Mouse (Mus musculus) hindbrain, embryonic 13.5 days (tissue): Measurements from ENCODE around the gene Sipa1l1. TPM values are rescaled to one million over a fixed set of nuclear protein-coding genes. Genes with fewer than 3 reads are reported as not detected.

ENCODE experiments used
- ATAC-seq: fragments of 200-750 bp; cut with Nextera tagmentation; 2 replicates; pipeline ENCODE4 v1.8.0; 2017; ENCODE audit warnings: moderate TSS enrichment; ENCODE audit not compliant: low FRiP score
- H3K27ac ChIP-seq: fragments of 300-500 bp; sonication (generic); 2 replicates; pipeline ENCODE4 v1.5.1; 2015; ENCODE audit warnings: inconsistent platforms, mild to moderate bottlenecking, moderate library complexity
- H3K27me3 ChIP-seq: fragments of 300-500 bp; sonication (generic); 2 replicates; pipeline ENCODE4 v1.6.1; 2015; ENCODE audit warnings: mild to moderate bottlenecking, inconsistent platforms
- H3K36me3 ChIP-seq: fragments of 300-500 bp; sonication (generic); 2 replicates; pipeline ENCODE4 v1.6.1; 2015; ENCODE audit warnings: mild to moderate bottlenecking, inconsistent platforms
- H3K4me1 ChIP-seq: fragments of 300-500 bp; sonication (generic); replicated peaks from 2 replicates; pipeline ENCODE4 v1.6.1; 2015; ENCODE audit warnings: inconsistent platforms
- H3K4me2 ChIP-seq: fragments of 300-500 bp; sonication (generic); 2 replicates; pipeline ENCODE4 v1.6.1; 2015; ENCODE audit warnings: inconsistent platforms, mild to moderate bottlenecking, moderate library complexity
- H3K4me3 ChIP-seq: fragments of 300-500 bp; sonication (generic); 2 replicates; pipeline ENCODE4 v1.5.1; 2015; ENCODE audit warnings: mild to moderate bottlenecking, inconsistent platforms
- H3K9ac ChIP-seq: fragments of 300-500 bp; sonication (generic); 2 replicates; pipeline ENCODE4 v1.6.1; 2015; ENCODE audit warnings: mild to moderate bottlenecking, inconsistent platforms
- H3K9me3 ChIP-seq: fragments of 300-500 bp; sonication (generic); 2 replicates; pipeline ENCODE4 v1.6.1; 2016; ENCODE audit warnings: inconsistent platforms
- WGBS: fragments of 180-500 bp; shearing (Covaris S2); methylation state at CpG from one replicate; pipeline ENCODE4 v1.1.7; 2015; 5-methylcytosine and 5-hydroxymethylcytosine counted together
- polyA plus RNA-seq: library from polyadenylated mRNA; unstranded; fragments of >200 nt; fragmentation: Nextera tagmentation; extraction: Ambion mirVana; gene quantifications from 2 replicates; pipeline ENCODE4 v1.2.1, GENCODE M21; 2015

The Sipa1l1 gene
- polyA plus RNA-seq, 1 experiment from 2014 or later = 13.6 TPM

DNA sequence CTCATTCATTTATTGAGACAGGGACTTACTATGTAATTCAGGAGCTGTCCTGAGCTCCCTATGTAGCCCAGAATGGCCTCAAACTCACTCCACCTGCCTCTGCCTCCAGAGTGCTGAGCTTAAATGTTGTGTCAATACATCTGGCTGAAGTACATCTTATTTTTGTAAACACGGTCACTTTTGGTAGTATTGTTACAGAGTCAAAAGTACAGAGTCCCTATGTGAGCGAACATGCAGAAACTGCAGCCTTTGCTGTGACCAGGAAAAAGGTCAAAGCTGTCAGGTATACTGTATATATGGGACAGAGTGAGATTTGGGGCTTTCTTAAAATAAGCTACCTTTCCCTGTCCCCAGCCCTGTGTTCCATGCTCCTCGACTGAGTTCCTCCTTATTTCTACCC is 17.6 kb downstream of the Sipa1l1 start:
- 82% methylated on average over 3 of the region's 3 CpGs for WGBS
- H3K4me2 ChIP-seq = no peak overlapping the region
- H3K4me3 ChIP-seq = no peak overlapping the region
- H3K36me3 ChIP-seq = peaks cover 10% of the 10 kb centered on the region
- no peak overlapping the region for H3K9ac ChIP-seq
- H3K4me1 ChIP-seq = peaks cover 14% of the 10 kb centered on the region; the same call in 1 of the 2 replicates
- no peak for ATAC-seq
- H3K27me3 ChIP-seq = no peaks in the 10 kb centered on the region
- H3K9me3 ChIP-seq = 0 out of 2 replicates have a peak, but pooled peaks cover 6% of the 10 kb centered on the region
- H3K27ac ChIP-seq = no peak overlapping the region

DNA sequence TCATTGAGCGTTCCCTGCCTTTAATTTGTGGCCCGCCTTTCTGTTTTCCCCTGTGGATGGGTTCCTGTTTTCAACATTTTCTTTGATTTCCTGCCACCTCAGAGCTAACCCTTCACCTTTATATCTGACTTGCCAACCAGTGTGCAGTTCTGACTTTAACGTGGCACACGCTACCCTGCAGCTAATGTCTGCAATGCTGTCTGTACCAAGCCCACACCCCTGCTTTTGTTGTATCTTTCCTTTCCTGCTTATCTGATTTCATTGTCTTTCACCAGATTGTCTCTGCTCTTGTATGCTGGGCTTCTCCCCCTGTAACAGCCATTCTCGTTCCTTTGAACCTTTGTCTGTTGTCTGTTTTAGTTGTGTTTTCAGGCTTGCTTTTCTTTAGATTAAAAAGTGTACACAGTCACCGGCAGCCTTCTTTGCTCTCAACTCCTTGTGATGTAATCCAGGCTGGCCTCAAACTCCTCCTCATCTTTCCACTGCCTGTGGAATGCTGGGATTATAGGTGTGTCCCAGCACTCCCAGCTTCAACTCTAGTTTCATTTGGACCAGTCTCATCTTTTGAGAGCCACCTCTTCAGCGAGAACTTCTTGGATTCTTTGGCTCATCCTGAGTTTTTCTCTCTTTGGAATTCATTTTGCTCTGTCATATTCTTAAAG is 18.2 kb downstream of the Sipa1l1 start:
- 67% methylated on average over 7 of the region's 7 CpGs for WGBS
- Histone ChIP-seq H3K27me3 (no peaks in the 10 kb centered on the region), H3K9me3 (0 out of 2 replicates have a peak, but pooled peaks cover 2% of the 10 kb centered on the region), H3K4me1 (peaks cover 14% of the 10 kb centered on the region; the same call in 1 of the 2 replicates), H3K27ac (no peak overlapping the region), H3K9ac (no peak overlapping the region), H3K36me3 (peaks cover 5% of the 10 kb centered on the region), H3K4me3 (no peak overlapping the region), H3K4me2 (no peak overlapping the region)
- ATAC-seq = no peak

DNA sequence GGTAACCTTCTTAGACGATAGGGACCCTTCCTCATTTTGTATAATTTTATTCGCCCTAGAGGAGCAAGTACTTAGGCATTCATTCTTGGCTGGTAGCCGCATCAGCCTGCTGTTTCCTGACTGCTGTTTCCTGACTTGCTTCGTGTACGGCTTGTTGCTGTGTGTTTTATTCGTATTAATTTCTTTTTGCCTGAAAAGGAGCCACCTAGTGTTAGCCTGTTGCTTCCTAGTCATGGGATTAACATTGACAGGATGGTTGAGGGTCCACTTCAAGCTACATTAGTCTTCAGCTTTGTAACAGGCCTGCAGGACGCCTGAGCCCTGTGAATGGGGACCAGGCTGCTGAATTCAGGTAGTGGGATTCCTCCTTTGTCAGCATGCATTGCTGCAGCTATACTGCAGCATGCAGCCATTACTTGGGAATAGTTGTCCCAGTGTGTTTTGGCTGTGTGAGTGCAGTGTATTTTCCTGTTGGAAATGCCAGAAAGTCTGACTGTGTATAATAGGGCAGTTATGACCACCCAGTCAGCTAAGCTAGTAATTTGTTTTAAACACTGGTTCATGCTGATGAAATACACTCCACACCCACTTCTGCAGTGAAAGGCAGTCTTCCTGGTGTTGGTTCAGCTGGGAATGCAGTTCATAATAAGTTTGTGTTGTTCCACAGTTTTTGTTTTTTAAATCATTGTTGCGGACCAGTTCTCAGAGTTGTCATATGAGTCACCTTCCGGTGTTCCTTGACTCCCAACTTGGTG is 19.4 kb downstream of the Sipa1l1 start:
- Histone ChIP-seq H3K4me1 (peaks cover 19% of the 10 kb centered on the region; the same call in 1 of the 2 replicates), H3K36me3 (0 out of 2 replicates have a peak, but pooled peaks cover 2% of the 10 kb centered on the region), H3K9ac (no peak overlapping the region), H3K27ac (no peak overlapping the region), H3K4me3 (no peak overlapping the region), H3K4me2 (no peak overlapping the region), H3K27me3 (no peaks in the 10 kb centered on the region), H3K9me3 (no peaks in the 10 kb centered on the region)
- 67% methylated on average over 9 of the region's 9 CpGs for WGBS
- no peak for ATAC-seq

DNA sequence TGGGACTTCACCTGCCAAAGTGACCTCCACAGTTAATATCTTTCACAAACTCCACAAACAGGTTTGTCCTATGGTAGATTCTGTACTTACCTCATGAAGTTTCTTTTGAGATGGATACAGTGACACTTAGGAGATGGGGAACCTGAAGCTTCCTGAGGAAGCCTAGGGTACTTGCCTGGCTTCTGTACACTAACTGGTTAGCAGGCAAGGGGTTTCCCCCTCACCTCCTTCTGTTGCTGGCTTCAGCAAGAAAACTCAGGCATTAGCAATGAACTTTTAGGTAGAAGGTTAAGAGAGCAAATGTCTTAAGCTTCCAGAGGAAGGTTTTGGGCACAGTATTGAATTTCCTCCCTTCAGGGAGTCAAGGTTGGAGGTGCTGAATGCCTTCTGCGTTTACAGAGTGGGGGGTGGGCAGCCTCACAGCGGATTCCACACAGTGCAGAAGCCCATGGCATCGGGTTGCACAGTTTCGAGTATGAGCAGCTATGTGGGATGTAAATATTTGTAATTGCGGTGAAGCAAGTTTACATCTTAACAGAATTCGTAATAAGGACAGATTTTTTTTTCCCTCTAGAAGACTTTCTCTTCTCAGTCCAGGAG is 20.1 kb downstream of the Sipa1l1 start:
- no peak overlapping the region for H3K9ac ChIP-seq
- 54% methylated on average over 6 of the region's 6 CpGs for WGBS
- no peak overlapping the region for H3K4me2 ChIP-seq
- no peaks in the 10 kb centered on the region for H3K9me3 ChIP-seq
- no peak for ATAC-seq
- no peaks in the 10 kb centered on the region for H3K27me3 ChIP-seq
- peaks cover 19% of the 10 kb centered on the region; the same call in 1 of the 2 replicates for H3K4me1 ChIP-seq
- H3K4me3 ChIP-seq = no peak overlapping the region
- no peak overlapping the region for H3K27ac ChIP-seq
- no peaks in the 10 kb centered on the region for H3K36me3 ChIP-seq

DNA sequence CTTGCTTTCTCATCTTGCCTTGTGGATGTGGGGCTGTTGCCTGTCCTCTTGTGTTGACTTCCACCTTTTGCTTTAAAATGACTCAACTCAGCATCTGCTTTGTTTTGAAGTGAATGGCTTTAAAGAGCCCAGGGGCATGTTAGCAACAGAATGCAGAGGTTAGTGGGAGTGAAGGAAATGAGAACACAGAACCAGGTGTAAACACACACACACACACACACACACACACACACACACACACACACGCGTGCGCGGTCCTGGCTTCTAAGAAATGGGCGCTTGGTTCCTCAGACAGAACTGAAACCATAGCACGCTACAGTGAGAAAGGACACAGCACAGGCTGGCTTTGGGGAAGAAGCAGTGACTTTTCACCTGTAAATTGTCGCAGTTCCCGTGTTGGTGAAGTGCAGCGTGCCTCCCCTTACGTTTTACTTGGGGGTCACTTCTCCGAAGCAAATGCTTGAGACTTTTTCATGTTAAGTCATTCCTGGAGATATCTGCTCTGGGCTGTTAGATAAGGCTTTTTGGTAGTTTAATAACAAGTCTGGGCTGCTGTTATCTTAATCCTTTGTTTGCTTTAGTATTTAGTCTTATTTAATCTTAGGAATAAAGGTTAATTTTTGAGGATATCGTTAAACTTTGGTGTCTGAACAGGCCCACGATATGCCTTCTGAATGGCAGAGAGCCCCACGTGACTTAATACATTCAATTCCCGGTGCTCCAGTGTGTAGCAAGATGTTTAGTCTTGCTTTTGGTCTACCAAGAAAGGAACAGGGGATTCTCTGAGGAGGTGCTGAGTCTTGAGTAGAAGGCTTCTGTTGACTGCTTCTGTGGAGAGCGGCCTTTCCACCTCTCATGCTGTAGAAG is 20.8 kb downstream of the Sipa1l1 start:
- Histone ChIP-seq H3K9me3 (no peaks in the 10 kb centered on the region), H3K4me1 (peaks cover 19% of the 10 kb centered on the region; the same call in 1 of the 2 replicates), H3K9ac (no peak overlapping the region), H3K27me3 (no peaks in the 10 kb centered on the region), H3K4me3 (no peak overlapping the region), H3K36me3 (no peaks in the 10 kb centered on the region), H3K4me2 (no peak overlapping the region), H3K27ac (no peak overlapping the region; the same call in 1 of the 2 replicates)
- ATAC-seq = no peak
- 88% methylated on average over 16 of the region's 16 CpGs for WGBS

DNA sequence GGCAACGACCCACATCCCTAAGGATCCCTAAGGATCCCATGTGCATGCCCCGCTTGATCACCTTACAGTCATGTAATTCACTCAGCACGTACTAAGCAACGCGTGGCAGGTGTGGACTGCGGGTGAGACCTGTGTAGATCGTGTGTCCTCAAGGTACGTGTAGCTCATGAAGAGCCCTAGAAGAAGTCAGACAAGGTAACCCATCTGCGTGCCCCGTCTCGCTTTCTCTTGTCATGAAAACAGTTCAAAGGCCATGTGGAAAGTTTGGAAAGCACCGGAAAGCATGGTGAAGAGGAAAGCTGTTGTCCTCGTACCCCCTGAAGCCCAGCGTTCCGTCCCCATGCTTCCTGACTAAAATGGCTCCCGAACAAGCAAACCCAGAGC is 21.5 kb downstream of the Sipa1l1 start:
- no peak overlapping the region for H3K4me2 ChIP-seq
- peaks cover 19% of the 10 kb centered on the region; the same call in 1 of the 2 replicates for H3K4me1 ChIP-seq
- no peaks in the 10 kb centered on the region for H3K27me3 ChIP-seq
- no peaks in the 10 kb centered on the region for H3K36me3 ChIP-seq
- no peak overlapping the region for H3K9ac ChIP-seq
- 95% methylated on average over 16 of the region's 16 CpGs for WGBS
- no peak overlapping the region for H3K27ac ChIP-seq
- no peak for ATAC-seq
- no peak overlapping the region for H3K4me3 ChIP-seq
- no peaks in the 10 kb centered on the region for H3K9me3 ChIP-seq

DNA sequence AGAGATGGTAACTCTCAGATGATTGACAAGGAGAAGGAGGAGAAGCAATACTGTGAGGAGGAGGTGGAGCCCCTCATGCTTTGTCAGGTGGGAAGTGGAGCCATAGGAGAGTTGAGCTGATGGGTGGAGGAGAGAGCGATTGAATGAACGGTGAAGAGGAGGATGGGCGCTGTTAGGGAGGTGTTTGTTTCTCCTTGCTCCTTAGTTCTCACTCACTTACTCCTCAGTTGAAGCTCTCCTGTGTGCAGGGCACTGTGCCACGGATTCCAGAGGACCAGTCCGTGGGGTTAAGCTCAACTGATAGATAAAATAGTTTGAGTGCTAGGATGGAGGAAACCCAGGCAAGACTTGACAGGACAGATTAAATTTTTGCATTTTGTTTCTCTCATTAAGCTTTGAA is 22.6 kb downstream of the Sipa1l1 start:
- Histone ChIP-seq H3K4me2 (no peak overlapping the region), H3K27ac (no peak overlapping the region), H3K4me1 (peaks cover 26% of the 10 kb centered on the region), H3K27me3 (no peaks in the 10 kb centered on the region), H3K36me3 (no peaks in the 10 kb centered on the region), H3K9me3 (no peaks in the 10 kb centered on the region), H3K4me3 (no peak overlapping the region), H3K9ac (no peak overlapping the region)
- no peak for ATAC-seq
- WGBS = 84% methylated on average over 5 of the region's 5 CpGs

DNA sequence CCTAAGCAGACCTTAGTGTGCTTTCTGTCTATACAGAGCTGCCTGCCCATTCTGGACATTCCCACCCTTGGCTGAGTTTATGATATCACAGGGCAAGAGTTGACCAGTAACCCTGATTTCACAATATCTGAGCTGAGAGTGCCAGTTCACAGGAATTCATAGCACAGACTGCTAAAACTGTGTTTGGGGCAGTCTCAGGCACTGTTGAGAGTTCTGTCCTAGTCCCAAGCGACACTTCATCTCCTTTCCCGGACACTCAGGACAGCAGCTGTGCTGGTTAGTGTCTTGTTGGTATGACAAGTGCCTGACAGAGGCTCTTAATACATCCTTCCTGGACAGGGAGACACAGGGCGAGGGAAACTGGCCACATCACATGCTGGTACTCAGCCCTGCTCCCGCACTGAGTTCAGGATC is 23.5 kb downstream of the Sipa1l1 start:
- 84% methylated on average over 4 of the region's 4 CpGs for WGBS
- Histone ChIP-seq H3K36me3 (no peaks in the 10 kb centered on the region), H3K27me3 (no peaks in the 10 kb centered on the region), H3K4me3 (no peak overlapping the region), H3K4me1 (peaks cover 32% of the 10 kb centered on the region), H3K4me2 (no peak overlapping the region), H3K27ac (no peak overlapping the region), H3K9me3 (no peaks in the 10 kb centered on the region), H3K9ac (no peak overlapping the region)
- no peak for ATAC-seq

DNA sequence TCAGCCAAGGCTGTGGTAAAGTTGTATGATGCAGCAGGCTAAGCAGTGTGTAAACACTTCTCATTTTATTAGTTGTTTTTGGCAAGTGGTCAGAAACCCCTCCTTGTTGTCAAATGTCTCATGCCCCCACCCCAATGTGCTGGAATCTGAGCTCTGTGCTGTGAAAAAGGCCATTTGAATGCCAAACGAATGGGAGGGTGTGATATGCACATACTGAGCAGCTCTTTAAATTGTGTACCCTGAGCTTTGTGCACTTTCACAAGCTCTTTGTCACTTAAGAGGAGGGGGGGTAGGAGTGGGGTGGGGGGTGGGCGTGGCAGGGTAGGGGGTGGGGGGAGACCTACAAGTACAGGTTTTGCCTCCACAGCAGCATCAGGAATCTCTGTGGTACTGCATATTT is 24.4 kb downstream of the Sipa1l1 start:
- Histone ChIP-seq H3K4me2 (no peak overlapping the region), H3K4me1 (peaks cover 26% of the 10 kb centered on the region), H3K27ac (no peak overlapping the region), H3K9ac (no peak overlapping the region), H3K27me3 (no peaks in the 10 kb centered on the region), H3K4me3 (no peak overlapping the region), H3K36me3 (no peaks in the 10 kb centered on the region), H3K9me3 (no peaks in the 10 kb centered on the region)
- no peak for ATAC-seq
- 37% methylated on average over 2 of the region's 2 CpGs for WGBS

DNA sequence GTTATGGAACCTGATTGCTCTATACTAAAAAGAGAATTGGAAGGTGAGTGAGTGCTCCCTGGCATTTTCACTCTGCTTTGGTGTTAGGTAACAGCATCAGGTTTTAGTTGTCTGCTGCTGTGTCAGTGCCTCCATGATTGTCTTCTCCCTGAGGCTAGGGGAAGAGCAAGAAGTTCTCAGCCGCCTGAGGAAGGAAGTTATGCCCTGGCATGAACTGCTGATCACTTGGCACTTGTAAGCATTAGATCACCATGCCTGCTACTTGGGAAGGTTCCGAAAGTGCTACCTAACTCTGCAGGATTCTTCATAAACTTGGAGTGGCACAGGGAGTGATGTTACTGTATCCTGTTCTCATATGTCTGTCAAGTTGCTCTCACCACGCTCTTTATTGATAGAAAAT is 25.8 kb downstream of the Sipa1l1 start:
- Histone ChIP-seq H3K27me3 (no peaks in the 10 kb centered on the region), H3K4me2 (no peak overlapping the region), H3K4me1 (peaks cover 18% of the 10 kb centered on the region), H3K4me3 (no peak overlapping the region), H3K9ac (no peak overlapping the region), H3K36me3 (no peaks in the 10 kb centered on the region), H3K27ac (no peak overlapping the region), H3K9me3 (no peaks in the 10 kb centered on the region)
- WGBS = 91% methylated on average over 3 of the region's 3 CpGs
- no peak for ATAC-seq

DNA sequence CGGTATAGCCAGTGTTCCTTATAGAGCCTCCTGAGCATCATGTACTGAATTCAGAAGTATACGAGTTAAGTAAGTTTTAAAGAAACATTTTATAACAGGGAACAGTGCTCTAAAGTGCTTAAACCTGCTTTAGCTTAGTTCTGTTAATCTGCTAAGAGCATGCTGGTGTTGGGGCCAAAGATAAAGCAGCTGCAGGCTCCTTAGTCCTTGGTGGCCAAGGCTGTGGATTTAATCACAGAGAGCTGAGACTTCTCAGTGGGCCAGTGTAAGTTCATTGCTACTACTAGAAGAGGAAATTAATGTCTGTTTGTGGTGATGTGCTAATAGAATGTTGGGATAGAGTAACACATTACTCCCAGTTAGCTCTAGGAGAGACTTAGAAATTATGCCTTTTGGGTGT is 27.1 kb downstream of the Sipa1l1 start:
- no peaks in the 10 kb centered on the region for H3K36me3 ChIP-seq
- H3K4me1 ChIP-seq = peaks cover 18% of the 10 kb centered on the region
- no peak for ATAC-seq
- H3K27me3 ChIP-seq = no peaks in the 10 kb centered on the region
- no peak overlapping the region for H3K9ac ChIP-seq
- no peak overlapping the region for H3K4me3 ChIP-seq
- no peak overlapping the region for H3K27ac ChIP-seq
- H3K9me3 ChIP-seq = no peaks in the 10 kb centered on the region
- no peak overlapping the region for H3K4me2 ChIP-seq
- WGBS = 82% methylated on average over 2 of the region's 2 CpGs

DNA sequence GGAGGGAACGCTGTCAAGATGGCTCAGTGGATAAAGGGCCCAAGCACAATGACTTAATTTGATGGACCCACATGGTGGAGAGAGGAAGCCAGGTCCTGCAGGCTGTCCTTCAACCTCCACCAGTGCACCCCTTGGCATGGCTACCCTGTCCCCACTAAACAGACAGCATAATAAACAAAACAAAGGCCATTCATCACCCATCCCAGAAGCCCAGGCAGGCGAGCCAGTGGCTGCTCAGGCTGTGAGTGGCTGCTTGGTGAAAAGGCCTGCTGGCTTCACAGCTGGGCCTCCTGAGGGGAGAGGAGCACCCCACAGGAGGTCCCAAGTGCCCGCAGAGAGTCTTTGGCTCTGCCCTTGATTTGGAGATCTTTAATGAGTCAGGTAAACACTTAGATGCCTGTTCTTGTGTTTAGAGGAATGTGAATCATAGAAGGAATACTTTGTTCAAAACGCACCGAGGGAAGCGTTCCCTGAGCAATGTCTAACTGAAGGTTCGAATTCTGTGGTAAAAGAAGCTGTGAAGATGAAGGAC is 27.6 kb downstream of the Sipa1l1 start:
- WGBS = 22% methylated on average over 7 of the region's 7 CpGs
- ATAC-seq = no peak
- no peaks in the 10 kb centered on the region for H3K27me3 ChIP-seq
- no peak overlapping the region for H3K4me2 ChIP-seq
- no peak overlapping the region for H3K27ac ChIP-seq
- no peak overlapping the region for H3K9ac ChIP-seq
- H3K4me3 ChIP-seq = no peak overlapping the region
- no peaks in the 10 kb centered on the region for H3K9me3 ChIP-seq
- no peaks in the 10 kb centered on the region for H3K36me3 ChIP-seq
- peaks cover 18% of the 10 kb centered on the region for H3K4me1 ChIP-seq
